Mouse (Mus musculus): Measurements from ENCODE around the gene Asgr1. TPM values are rescaled to one million over a fixed set of nuclear protein-coding genes. Genes with fewer than 3 reads are reported as not detected.

The Asgr1 gene
- total and polyA plus RNA-seq, 3 experiments: 0.31 TPM; not detected in 2

GRCm38 (mm10) chr11:70021264-70022132 lies 32.4 kb upstream of the Asgr1 start (continued):
- TF ChIP-seq ZNF384 (IDR thresholded peaks at IDR 0.05; ENCODE audit: low read depth, low read length) (no peak), USF2 (IDR thresholded peaks at IDR 0.05; ENCODE audit: borderline replicate concordance in 1 of 2, insufficient read depth in 1 of 2, low read depth in 1 of 2, low read length in 2 of 2) (no peak), POLR2A (IDR thresholded peaks at IDR 0.05; ENCODE audit: control insufficient read depth in 1 of 2, insufficient read depth in 1 of 2, low read depth in 1 of 2, low read length in 2 of 2, poor library complexity in 1 of 2) (peak in 1 of 2 experiments; percentile 7; a peak in 1 of 4 replicates)

GRCm38 (mm10) chr11:70023481-70024150 lies 30.3 kb upstream of the Asgr1 start:
- Histone ChIP-seq H3K4me1 (ENCODE audit: control insufficient read depth in 1 of 2, insufficient read depth in 2 of 2, low read length in 2 of 2) (peaks cover 0 to 18% of the 10 kb centered on the region in 2 experiments; a peak in 3 of 4 replicates), H3K27me3 (ENCODE audit: control insufficient read depth in 1 of 2, insufficient read depth in 2 of 2, low read length in 2 of 2) (no peaks in the 10 kb centered on the region), H3K4me3 (ENCODE audit: control insufficient read depth in 1 of 2, insufficient read depth in 1 of 2, low read depth in 2 of 2, low read length in 2 of 2) (no peak overlapping the region), H3K27ac (ENCODE audit: control insufficient read depth, low read depth, low read length) (no peak overlapping the region), H3K36me3 (ENCODE audit: control insufficient read depth in 1 of 2, insufficient read depth in 2 of 2, low read length in 2 of 2) (peaks cover 0 to 18% of the 10 kb centered on the region in 2 experiments; a peak in 2 of 4 replicates), H3K9me3 (replicated peaks; ENCODE audit: insufficient read depth, low read length) (no peaks in the 10 kb centered on the region), H3K9ac (ENCODE audit: control insufficient read depth, low read depth, low read length, poor library complexity, severe bottlenecking) (no peak overlapping the region), H3K79me2 (ENCODE audit: control insufficient read depth, insufficient read depth, low read length, poor library complexity) (peaks cover 20% of the 10 kb centered on the region)
- DNase-seq (ENCODE audit: low read depth, low spot score): no peak
- no peak for TF ChIP-seq USF1 (IDR thresholded peaks at IDR 0.05; ENCODE audit: low read depth, low read length)
- no peak for TF ChIP-seq ZC3H11A (IDR thresholded peaks at IDR 0.05; ENCODE audit: low read depth, low read length)
- TF ChIP-seq UBTF (IDR thresholded peaks at IDR 0.05; ENCODE audit: borderline replicate concordance, insufficient read depth, low read depth, low read length): no peak
- TF ChIP-seq USF2 (IDR thresholded peaks at IDR 0.05; ENCODE audit: borderline replicate concordance in 1 of 2, insufficient read depth in 1 of 2, low read depth in 1 of 2, low read length in 2 of 2): no peak
- TF ChIP-seq MYB (IDR thresholded peaks at IDR 0.05; ENCODE audit: low read depth, low read length): no peak

DNA sequence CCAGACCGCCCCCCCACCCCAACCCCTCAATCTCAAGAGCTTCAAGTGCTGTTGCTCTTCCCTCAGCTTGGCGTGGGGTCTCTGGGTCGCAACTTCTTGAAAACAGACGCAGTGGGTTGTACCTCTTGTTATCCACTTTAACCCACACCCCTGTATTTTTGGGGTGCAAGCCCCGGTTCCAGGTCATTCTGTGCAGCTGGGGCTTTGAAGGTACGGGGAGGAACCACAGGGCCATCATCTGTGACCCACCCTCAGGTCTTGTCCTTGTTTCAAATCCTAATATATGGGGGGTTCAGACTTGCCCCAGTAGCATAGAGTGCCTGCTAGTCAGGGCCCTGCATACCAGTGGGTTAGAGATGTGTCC lies 29.8 kb upstream of the Asgr1 start:
- Histone ChIP-seq H3K27ac (ENCODE audit: control insufficient read depth, low read depth, low read length) (no peak overlapping the region), H3K36me3 (ENCODE audit: control insufficient read depth in 1 of 2, insufficient read depth in 2 of 2, low read length in 2 of 2) (peaks cover 0 to 15% of the 10 kb centered on the region in 2 experiments; a peak in 2 of 4 replicates), H3K27me3 (ENCODE audit: control insufficient read depth in 1 of 2, insufficient read depth in 2 of 2, low read length in 2 of 2) (no peaks in the 10 kb centered on the region), H3K4me3 (ENCODE audit: control insufficient read depth in 1 of 2, insufficient read depth in 1 of 2, low read depth in 2 of 2, low read length in 2 of 2) (no peak overlapping the region), H3K79me2 (ENCODE audit: control insufficient read depth, insufficient read depth, low read length, poor library complexity) (peaks cover 15% of the 10 kb centered on the region), H3K9me3 (replicated peaks; ENCODE audit: insufficient read depth, low read length) (no peaks in the 10 kb centered on the region), H3K9ac (ENCODE audit: control insufficient read depth, low read depth, low read length, poor library complexity, severe bottlenecking) (no peak overlapping the region), H3K4me1 (ENCODE audit: control insufficient read depth in 1 of 2, insufficient read depth in 2 of 2, low read length in 2 of 2) (peaks cover 0 to 19% of the 10 kb centered on the region in 2 experiments; a peak in 3 of 4 replicates)
- no peak for DNase-seq (ENCODE audit: low read depth, low spot score)
- TF ChIP-seq RCOR1 (IDR thresholded peaks at IDR 0.05; ENCODE audit: low read depth, low read length) (no peak), RAD21 (IDR thresholded peaks at IDR 0.05; ENCODE audit: low read depth, low read length) (no peak), POLR2AphosphoS5 (IDR thresholded peaks at IDR 0.05; ENCODE audit: borderline replicate concordance, low read depth, low read length) (no peak)
